Mouse (Mus musculus): Measurements from ENCODE around the gene Trim58. TPM values are rescaled to one million over a fixed set of nuclear protein-coding genes. Genes with fewer than 3 reads are reported as not detected.

Trim58 gene
- total RNA-seq (2023), result 1 to 10 TPM; 1.4 to 2.2 TPM

DNA sequence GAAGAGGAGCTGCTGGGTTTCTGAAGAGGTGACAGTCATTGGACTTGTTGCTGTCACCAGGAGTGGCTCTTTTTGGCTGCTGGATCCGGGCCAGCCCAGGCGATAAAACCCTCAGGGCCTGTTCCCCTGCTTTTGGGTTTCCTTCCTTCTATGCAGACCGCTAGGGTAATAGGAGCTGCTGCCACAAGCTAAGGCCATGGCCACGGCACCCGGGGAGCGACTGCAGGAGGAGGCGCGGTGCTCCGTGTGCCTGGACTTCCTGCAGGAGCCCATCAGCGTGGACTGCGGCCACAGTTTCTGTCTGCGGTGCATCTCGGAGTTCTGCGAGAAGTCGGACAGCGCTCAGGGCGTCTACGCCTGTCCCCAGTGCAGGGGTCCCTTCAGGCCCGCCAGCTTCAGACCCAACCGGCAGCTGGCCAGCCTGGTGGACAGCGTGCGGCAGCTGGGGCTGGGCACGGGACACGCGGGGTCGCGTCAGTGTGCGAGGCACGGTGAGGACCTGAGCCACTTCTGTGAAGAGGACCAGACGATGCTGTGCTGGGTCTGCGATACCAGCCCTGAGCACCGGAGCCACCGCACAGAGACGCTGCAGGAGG lies at the start of gene Trim58:
Gene Trim58, plus strand, starts transcription at position 194 of the 596 bp plus-strand sequence.

DNA sequence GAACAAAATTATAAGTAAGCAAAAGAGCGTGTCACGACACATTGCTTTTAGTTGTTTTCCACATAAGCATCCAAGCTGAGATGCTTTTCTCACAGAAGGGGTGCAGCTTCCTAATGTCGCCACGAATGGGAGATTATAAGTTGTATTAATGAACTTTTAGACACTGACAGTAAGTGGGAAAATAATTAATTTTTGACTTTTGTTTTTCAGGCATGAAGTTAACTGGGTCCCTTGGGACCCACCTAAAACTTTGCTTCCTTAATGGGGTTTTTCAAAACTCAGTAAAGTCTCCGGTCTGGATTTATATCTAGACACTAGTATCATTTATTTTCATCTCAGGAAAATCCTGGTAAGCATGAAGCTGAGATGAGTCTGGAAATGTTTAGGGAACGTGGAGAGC lies 45.5 kb upstream of the Trim58 start, which contains the start of gene Olfr324:
Gene Olfr324, plus strand, starts transcription at position 301 of the 400 bp plus-strand sequence.

DNA sequence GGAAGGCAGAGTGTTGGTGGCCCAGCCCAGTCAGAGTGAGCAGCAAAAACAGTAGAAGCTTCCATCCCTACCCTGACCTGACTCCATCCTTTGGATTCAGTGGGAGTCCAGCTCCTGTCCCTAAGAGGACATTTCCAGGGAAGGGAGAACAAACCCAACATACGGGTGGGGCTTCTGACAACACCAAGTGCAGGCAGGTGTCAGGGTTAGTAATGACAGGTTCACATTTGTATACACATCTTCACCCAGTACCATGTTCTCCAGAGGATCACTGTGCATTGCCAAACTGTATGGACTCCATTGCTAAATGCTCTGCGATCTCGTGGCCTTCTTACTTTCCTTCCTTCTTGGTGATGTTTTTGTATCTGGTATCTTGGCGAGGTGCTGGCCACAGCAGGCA lies 24.3 kb upstream of the Trim58 start, which contains the start of gene 2210407C18Rik:
Gene 2210407C18Rik, minus strand, starts transcription at position 101 of the 400 bp plus-strand sequence.

DNA sequence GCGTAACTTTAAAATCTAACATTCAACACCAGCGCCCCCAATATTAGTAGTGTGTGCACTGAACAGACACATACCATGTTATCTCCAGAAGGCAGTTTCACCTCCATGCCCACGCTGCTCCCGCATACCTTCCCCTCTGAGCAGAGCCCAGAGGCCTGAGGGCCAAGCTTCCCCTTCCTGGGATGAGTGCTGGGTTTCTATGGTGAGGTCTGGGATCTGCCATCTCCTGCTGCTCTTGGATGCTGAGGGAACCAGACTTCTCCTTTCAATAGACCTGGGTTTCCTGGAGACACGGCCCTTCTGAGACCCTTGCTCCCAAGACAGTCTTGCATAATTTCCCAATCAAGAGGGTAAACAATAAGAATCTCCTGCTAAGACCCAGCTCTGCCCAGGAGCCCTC lies 9.9 kb upstream of the Trim58 start, which contains the start of gene Olfr323:
Gene Olfr323, minus strand, starts transcription at position 101 of the 400 bp plus-strand sequence.

DNA sequence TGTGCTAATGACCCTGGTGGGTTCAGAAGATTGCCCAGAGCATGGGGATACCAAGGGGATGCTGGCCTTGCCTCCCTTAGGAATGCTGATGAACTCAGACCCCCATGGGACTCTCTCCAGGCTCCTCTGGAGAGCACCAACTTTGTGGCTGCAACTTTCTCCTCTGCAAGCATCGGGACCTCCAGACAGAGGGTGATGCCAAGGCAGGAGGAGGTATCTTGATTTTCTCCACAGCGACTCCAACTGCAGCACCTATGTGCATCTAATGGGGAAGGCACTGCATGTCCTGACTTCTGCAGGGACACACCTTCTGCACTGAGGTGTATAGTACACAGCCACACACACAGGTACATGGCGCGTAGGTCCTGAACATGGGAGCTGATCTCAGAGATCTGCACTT lies 18.3 kb downstream of the Trim58 start, which contains the start of gene Olfr322:
Gene Olfr322, plus strand, starts transcription at position 187 of the 400 bp plus-strand sequence.

DNA sequence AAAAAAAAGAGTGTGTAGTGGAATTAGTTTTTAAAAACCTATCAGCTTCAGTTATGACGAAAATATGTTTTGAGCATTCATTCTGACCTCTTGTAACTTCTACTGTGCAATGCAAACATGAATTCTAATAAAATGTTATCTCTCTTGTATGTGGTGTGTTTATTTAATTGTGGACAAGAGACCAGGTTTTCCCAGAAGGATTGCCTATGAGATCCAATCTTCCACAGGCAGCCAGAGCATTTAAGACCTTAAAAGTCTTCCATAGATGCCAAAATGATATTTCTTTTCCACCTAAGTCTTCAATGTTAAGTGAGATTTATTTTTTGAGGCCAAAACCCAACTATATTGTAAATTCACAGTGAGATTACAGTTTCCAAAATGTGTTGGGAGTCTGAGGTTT lies 40.5 kb downstream of the Trim58 start, which contains the start of gene Olfr320:
Gene Olfr320, plus strand, starts transcription at position 301 of the 400 bp plus-strand sequence.

DNA sequence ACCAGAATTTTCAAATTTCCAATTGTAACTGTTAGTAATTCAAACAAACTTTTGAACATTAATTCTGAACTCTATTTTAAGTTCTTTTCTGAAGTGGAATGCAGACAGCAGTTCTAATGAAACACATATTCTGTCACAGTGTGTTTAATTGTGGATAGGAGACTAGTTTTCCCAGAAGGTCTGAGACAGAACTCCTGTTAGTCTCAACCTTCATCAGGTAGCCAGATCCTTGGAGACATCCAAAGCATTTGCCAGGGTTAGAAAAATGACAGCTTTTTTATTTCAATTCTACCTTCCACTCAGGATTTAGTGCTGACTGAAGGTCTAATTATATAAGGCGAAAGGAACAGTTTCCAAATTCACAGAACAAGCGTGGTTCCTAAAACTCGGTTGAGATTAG lies 58.6 kb downstream of the Trim58 start, which contains the start of gene Olfr319:
Gene Olfr319, plus strand, starts transcription at position 301 of the 400 bp plus-strand sequence.

Other genes with a start within 250 kb of the Trim58 start
- not detected for gene 1810065E05Rik, start 219.4 kb upstream of the Trim58 start, total RNA-seq (2023)
- not detected for gene Gm12253, start 207.9 kb upstream of the Trim58 start, total RNA-seq (2023)
- gene Lypd9, start 187.5 kb upstream of the Trim58 start, total RNA-seq (2023), result not detected
- not detected for gene Olfr30, start 178.2 kb upstream of the Trim58 start, total RNA-seq (2023)
- gene Olfr332, start 147.9 kb upstream of the Trim58 start, total RNA-seq (2023), result not detected
- gene Olfr331, start 137.9 kb upstream of the Trim58 start, total RNA-seq (2023), result not detected
- gene Olfr330, start 105.6 kb upstream of the Trim58 start, total RNA-seq (2023), result not detected
- gene Olfr329-ps, start 94.0 kb upstream of the Trim58 start, total RNA-seq (2023), result not detected
- under 1 TPM in 1 of 2 experiments, not detected in 1; 0.15 TPM for gene Olfr328, start 84.8 kb upstream of the Trim58 start, total RNA-seq (2023)
- not detected for gene Olfr224, start 69.9 kb upstream of the Trim58 start, total RNA-seq (2023)
- not detected for gene Olfr325, start 62.7 kb upstream of the Trim58 start, total RNA-seq (2023)
- not detected for gene Olfr324, start 45.4 kb upstream of the Trim58 start, total RNA-seq (2023)
- not detected for gene 2210407C18Rik, start 24.4 kb upstream of the Trim58 start, total RNA-seq (2023)
- gene Olfr323, start 10.0 kb upstream of the Trim58 start, total RNA-seq (2023), result not detected
- gene Olfr322, start 18.3 kb downstream of the Trim58 start, total RNA-seq (2023), result under 1 TPM in 1 of 2 experiments, not detected in 1; 0.11 TPM
- not detected for gene Olfr320, start 40.6 kb downstream of the Trim58 start, total RNA-seq (2023)
- not detected for gene Olfr319, start 58.7 kb downstream of the Trim58 start, total RNA-seq (2023)
- gene Olfr318, start 83.5 kb downstream of the Trim58 start, total RNA-seq (2023), result under 1 TPM; 0.15 TPM
- not detected for gene Olfr317, start 98.7 kb downstream of the Trim58 start, total RNA-seq (2023)
- not detected for gene Olfr316, start 112.3 kb downstream of the Trim58 start, total RNA-seq (2023)
- not detected for gene Olfr315, start 132.7 kb downstream of the Trim58 start, total RNA-seq (2023)
- gene Olfr314, start 142.5 kb downstream of the Trim58 start, total RNA-seq (2023), result not detected
- gene Fam183b, start 161.5 kb downstream of the Trim58 start, total RNA-seq (2023), result not detected
- gene Olfr313, start 174.5 kb downstream of the Trim58 start, total RNA-seq (2023), result not detected
- gene Olfr312, start 188.8 kb downstream of the Trim58 start, total RNA-seq (2023), result not detected
- gene Olfr311, start 198.8 kb downstream of the Trim58 start, total RNA-seq (2023), result not detected
- gene Gm12258, start 206.7 kb downstream of the Trim58 start, total RNA-seq (2023), result 1 to 10 TPM; 1.4 to 2.1 TPM
- gene 2810021J22Rik, start 226.8 kb downstream of the Trim58 start, total RNA-seq (2023), result 1 to 10 TPM; 2.7 to 4.3 TPM